Mouse (Mus musculus): ENCODE results near the gene Gm17662. TPM values are rescaled to one million over a fixed set of nuclear protein-coding genes. Genes with fewer than 3 reads are reported as not detected.

Gene Gm17662
- polyA plus RNA-seq, 1 experiment from 2014 or later: not detected

DNA sequence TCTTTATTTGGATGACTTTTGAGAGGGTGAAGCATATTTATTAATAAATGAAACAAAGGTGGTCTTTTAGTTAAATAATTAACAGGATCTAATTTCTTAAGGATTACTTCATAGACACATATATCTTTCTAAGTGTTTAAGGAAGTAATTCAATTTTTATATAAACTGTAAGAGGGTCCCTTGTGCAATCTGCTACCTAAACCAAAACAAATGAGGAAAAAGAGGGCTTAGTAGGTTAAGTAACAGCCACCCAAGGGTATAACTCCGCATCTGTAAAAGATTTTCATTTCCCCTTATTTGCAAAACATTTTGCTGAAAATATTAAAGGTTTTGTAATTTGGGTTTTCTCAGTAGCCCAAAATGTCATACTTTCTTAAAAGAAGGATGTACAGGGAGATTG lies 7.3 kb downstream of the Gm17662 start:
- Histone ChIP-seq H3K9ac (ENCODE audit: low read depth, low read length) (no peak overlapping the region), H3K4me1 (ENCODE audit: control insufficient read depth, insufficient read depth, low read length) (no peaks in the 10 kb centered on the region), H3K27me3 (ENCODE audit: control insufficient read depth, insufficient read depth, low read length) (no peaks in the 10 kb centered on the region), H3K4me2 (no peak overlapping the region), H3K36me3 (ENCODE audit: control insufficient read depth, insufficient read depth, low read length) (no peaks in the 10 kb centered on the region), H3K4me3 (ENCODE audit: low read depth, low read length) (no peak overlapping the region), H3K27ac (ENCODE audit: low read depth, low read length) (no peak overlapping the region), H3K9me3 (replicated peaks; ENCODE audit: control insufficient read depth, low read length) (no peaks in the 10 kb centered on the region)
- ATAC-seq (replicated peaks; ENCODE audit: insufficient number of reproducible peaks, low FRiP score, low TSS enrichment): no peak
- 76% methylated on average over 1 of the region's 1 CpGs for WGBS (ENCODE audit: insufficient replicate concordance)

DNA sequence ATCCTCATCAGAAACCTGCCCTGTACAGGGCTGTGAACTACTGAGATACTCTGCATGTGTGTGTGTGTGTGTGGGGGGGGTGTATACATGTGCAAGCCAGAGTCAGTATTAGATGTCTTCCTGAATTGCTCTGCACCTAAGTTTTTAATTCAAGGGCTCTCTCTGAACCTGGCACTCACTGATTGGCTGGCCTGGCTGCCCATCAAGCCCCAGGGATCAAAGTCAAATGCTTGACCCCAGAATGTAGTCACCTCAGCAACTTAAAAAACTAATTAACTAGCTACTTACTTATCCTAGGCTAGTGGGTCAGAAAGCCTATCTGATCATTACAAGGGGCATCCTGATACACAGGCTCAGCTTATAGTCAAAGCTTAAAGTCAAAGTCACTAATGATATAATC lies 12.5 kb downstream of the Gm17662 start:
- Histone ChIP-seq H3K4me2 (no peak overlapping the region), H3K4me1 (ENCODE audit: control insufficient read depth, insufficient read depth, low read length) (no peaks in the 10 kb centered on the region), H3K27ac (ENCODE audit: low read depth, low read length) (no peak overlapping the region), H3K9me3 (replicated peaks; ENCODE audit: control insufficient read depth, low read length) (no peaks in the 10 kb centered on the region), H3K36me3 (ENCODE audit: control insufficient read depth, insufficient read depth, low read length) (no peaks in the 10 kb centered on the region), H3K9ac (ENCODE audit: low read depth, low read length) (no peak overlapping the region), H3K4me3 (ENCODE audit: low read depth, low read length) (no peak overlapping the region), H3K27me3 (ENCODE audit: control insufficient read depth, insufficient read depth, low read length) (no peaks in the 10 kb centered on the region)
- no peak for ATAC-seq (replicated peaks; ENCODE audit: insufficient number of reproducible peaks, low FRiP score, low TSS enrichment)

DNA sequence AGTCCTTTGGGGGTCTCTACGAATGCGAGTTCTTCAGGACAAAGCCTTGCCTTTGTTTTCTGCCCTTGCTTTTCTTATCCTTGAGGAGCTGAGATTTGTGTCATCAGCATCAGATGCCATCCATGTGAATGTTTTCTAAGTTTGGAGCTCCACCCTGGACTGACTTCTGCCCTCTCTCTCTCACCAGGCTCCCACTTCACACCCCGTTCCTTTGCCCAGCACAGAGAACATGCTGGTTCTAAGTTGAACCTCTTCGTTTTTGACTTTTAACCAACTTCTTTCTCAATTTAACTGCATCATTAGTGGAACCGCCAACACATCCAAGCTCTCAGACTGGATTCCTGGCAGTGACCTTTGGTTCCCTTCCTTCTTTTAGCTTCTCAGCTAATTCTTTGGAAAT lies 13.1 kb downstream of the Gm17662 start:
- no peaks in the 10 kb centered on the region for H3K27me3 ChIP-seq (ENCODE audit: control insufficient read depth, insufficient read depth, low read length)
- H3K4me2 ChIP-seq: no peak overlapping the region
- no peak for ATAC-seq (replicated peaks; ENCODE audit: insufficient number of reproducible peaks, low FRiP score, low TSS enrichment)
- no peak overlapping the region for H3K4me3 ChIP-seq (ENCODE audit: low read depth, low read length)
- 83% methylated on average over 5 of the region's 5 CpGs for WGBS (ENCODE audit: insufficient replicate concordance)
- H3K9ac ChIP-seq (ENCODE audit: low read depth, low read length): no peak overlapping the region
- no peaks in the 10 kb centered on the region for H3K36me3 ChIP-seq (ENCODE audit: control insufficient read depth, insufficient read depth, low read length)
- H3K9me3 ChIP-seq (replicated peaks; ENCODE audit: control insufficient read depth, low read length): no peaks in the 10 kb centered on the region
- no peak overlapping the region for H3K27ac ChIP-seq (ENCODE audit: low read depth, low read length)
- no peaks in the 10 kb centered on the region for H3K4me1 ChIP-seq (ENCODE audit: control insufficient read depth, insufficient read depth, low read length)

DNA sequence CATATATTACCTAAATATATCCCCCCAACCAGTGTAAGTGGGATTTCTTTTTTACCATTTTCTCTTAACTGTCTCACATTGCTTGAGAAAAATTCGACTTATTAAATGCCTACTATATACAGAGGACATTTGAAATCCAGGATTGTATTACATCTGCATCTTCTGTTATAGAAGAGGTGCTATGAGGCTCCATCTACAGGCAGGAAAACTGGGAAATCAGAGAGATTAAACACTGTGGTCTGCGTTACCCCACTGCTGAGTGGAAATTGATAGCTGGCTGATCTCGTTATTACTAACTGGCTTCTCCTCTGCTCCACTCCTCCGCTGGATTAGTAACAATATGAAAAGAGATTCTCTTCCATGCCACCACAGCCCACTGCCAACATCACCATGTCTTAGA lies 18.7 kb downstream of the Gm17662 start:
- no peak overlapping the region for H3K9ac ChIP-seq (ENCODE audit: low read depth, low read length)
- H3K27ac ChIP-seq (ENCODE audit: low read depth, low read length): no peak overlapping the region
- no peaks in the 10 kb centered on the region for H3K27me3 ChIP-seq (ENCODE audit: control insufficient read depth, insufficient read depth, low read length)
- no peak overlapping the region for H3K4me2 ChIP-seq
- H3K4me3 ChIP-seq (ENCODE audit: low read depth, low read length): no peak overlapping the region
- ATAC-seq (replicated peaks; ENCODE audit: insufficient number of reproducible peaks, low FRiP score, low TSS enrichment): no peak
- no peaks in the 10 kb centered on the region for H3K4me1 ChIP-seq (ENCODE audit: control insufficient read depth, insufficient read depth, low read length)
- H3K36me3 ChIP-seq (ENCODE audit: control insufficient read depth, insufficient read depth, low read length): no peaks in the 10 kb centered on the region
- 67% methylated on average over 4 of the region's 4 CpGs for WGBS (ENCODE audit: insufficient replicate concordance)
- H3K9me3 ChIP-seq (replicated peaks; ENCODE audit: control insufficient read depth, low read length): no peaks in the 10 kb centered on the region

DNA sequence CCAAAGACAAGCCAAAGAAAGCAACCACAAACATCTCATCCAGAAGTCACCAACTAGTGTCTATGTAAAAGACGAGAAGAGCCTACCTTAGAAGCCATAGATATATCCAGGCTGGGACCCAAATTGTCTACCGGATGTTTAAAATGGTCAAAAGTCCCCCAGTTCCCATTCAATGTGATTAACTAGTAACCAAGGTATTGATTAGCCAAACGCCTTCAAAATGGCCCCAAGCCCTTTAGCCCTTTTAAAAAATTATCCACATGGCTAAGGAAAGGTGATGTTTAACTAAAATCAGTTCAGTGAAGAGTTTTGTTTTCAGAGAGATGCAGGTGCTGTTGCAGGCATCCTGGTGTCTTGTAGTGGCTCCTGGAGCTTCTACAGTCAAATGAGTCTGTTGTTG lies 19.2 kb downstream of the Gm17662 start, which contains the start of gene C8a:
Gene C8a, minus strand, starts transcription at position 76 of the 400 bp plus-strand sequence.
- Histone ChIP-seq H3K9me3 (replicated peaks; ENCODE audit: control insufficient read depth, low read length) (no peaks in the 10 kb centered on the region), H3K27me3 (ENCODE audit: control insufficient read depth, insufficient read depth, low read length) (no peaks in the 10 kb centered on the region), H3K4me2 (no peak within 1 kb of the TSS), H3K4me1 (ENCODE audit: control insufficient read depth, insufficient read depth, low read length) (no peaks in the 10 kb centered on the region), H3K9ac (ENCODE audit: low read depth, low read length) (no peak within 1 kb of the TSS), H3K4me3 (ENCODE audit: low read depth, low read length) (no peak within 1 kb of the TSS), H3K36me3 (ENCODE audit: control insufficient read depth, insufficient read depth, low read length) (no peaks in the 10 kb centered on the region), H3K27ac (ENCODE audit: low read depth, low read length) (no peak within 1 kb of the TSS)
- no peak for ATAC-seq (replicated peaks; ENCODE audit: insufficient number of reproducible peaks, low FRiP score, low TSS enrichment)
- 71% methylated on average over 3 of the region's 3 CpGs for whole genome bisulfite sequencing (ENCODE audit: insufficient replicate concordance)

DNA sequence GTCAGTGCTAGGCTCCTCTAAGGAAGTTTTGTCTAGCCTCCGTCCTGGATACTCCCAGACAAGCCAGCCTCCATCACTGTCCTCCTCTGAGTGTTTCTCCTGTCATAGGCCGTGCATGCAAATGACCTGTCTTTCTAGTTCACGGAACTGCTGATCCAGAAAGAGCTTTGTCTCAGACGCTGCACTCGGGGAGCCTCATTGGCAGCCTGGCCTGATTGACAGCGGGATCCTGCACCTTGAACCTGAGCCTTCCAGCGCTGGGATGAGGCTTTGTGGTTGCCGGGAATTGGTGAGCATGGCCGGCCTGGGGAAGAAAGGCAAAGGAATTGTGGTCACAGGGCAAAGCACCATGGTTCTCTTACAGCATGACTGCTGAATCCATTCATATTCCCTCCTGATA lies 30.4 kb downstream of the Gm17662 start:
- Histone ChIP-seq H3K9me3 (replicated peaks; ENCODE audit: control insufficient read depth, low read length) (no peaks in the 10 kb centered on the region), H3K9ac (ENCODE audit: low read depth, low read length) (no peak overlapping the region), H3K4me2 (no peak overlapping the region), H3K27me3 (ENCODE audit: control insufficient read depth, insufficient read depth, low read length) (no peaks in the 10 kb centered on the region), H3K36me3 (ENCODE audit: control insufficient read depth, insufficient read depth, low read length) (no peaks in the 10 kb centered on the region), H3K27ac (ENCODE audit: low read depth, low read length) (no peak overlapping the region), H3K4me1 (ENCODE audit: control insufficient read depth, insufficient read depth, low read length) (0 out of 2 replicates have a peak, but pooled peaks cover 2% of the 10 kb centered on the region), H3K4me3 (ENCODE audit: low read depth, low read length) (no peak overlapping the region)
- 74% methylated on average over 9 of the region's 9 CpGs for WGBS (ENCODE audit: insufficient replicate concordance)
- no peak for ATAC-seq (replicated peaks; ENCODE audit: insufficient number of reproducible peaks, low FRiP score, low TSS enrichment)

DNA sequence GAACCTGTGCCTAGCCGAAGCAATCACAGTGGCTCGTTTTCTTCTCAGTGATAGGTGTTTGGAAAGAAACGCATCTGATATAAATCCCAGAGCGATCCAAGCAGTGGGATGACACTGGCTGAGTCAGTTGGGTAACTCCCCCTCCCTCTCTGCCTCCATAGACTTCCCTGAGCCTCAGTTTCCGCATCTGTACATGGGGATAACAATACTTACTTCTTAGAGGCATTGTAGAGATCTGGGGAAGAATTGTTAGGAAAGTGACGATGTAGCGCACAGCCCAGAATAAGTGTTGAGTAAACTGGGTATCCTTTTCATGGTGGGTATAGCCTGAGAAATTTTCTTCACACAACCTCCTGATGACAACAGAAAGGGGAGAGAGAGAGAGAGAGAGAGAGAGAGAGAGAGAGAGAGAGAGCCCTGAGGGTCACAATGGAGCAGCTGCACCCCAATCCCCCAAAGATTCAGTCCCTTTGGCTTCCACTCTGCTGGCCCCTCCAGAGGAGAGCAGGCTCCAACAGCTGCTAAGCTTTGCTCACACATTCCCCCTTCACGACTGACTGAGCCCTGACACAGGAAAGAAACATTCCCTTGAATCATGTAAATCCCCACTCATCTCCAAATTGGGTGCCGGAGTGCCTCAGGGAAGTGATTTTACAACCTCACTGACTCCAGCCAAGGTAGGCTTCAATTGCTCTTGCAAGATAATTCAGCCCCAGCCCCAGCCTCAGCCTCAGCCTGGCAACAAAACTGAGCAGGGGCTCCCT lies 31.6 kb downstream of the Gm17662 start:
- Histone ChIP-seq H3K4me3 (ENCODE audit: low read depth, low read length) (no peak overlapping the region), H3K27me3 (ENCODE audit: control insufficient read depth, insufficient read depth, low read length) (no peaks in the 10 kb centered on the region), H3K9ac (ENCODE audit: low read depth, low read length) (no peak overlapping the region), H3K4me2 (no peak overlapping the region), H3K9me3 (replicated peaks; ENCODE audit: control insufficient read depth, low read length) (no peaks in the 10 kb centered on the region), H3K36me3 (ENCODE audit: control insufficient read depth, insufficient read depth, low read length) (no peaks in the 10 kb centered on the region), H3K4me1 (ENCODE audit: control insufficient read depth, insufficient read depth, low read length) (0 out of 2 replicates have a peak, but pooled peaks cover 2% of the 10 kb centered on the region), H3K27ac (ENCODE audit: low read depth, low read length) (no peak overlapping the region)
- 76% methylated on average over 9 of the region's 9 CpGs for WGBS (ENCODE audit: insufficient replicate concordance)
- no peak for ATAC-seq (replicated peaks; ENCODE audit: insufficient number of reproducible peaks, low FRiP score, low TSS enrichment)

DNA sequence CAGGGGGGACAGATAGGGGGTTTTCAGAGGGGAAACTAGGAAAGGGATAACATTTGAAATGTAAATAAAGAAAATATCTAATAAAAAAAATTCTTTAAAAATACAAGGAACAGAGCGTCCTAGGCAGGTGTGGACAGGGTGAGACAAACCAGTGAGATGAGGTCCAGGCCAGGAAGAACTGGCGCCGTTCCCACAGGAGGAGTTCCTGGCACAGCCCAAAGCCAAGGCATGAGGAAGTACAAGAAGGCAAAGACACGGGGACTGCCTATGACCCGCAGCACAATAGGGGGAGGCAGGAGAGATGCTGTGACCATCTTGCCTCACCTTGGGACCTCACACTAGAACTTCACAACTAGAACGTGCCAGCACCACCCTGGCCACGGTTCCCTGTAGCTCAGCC lies 34.6 kb downstream of the Gm17662 start:
- no peak overlapping the region for H3K4me2 ChIP-seq
- no peaks in the 10 kb centered on the region for H3K9me3 ChIP-seq (replicated peaks; ENCODE audit: control insufficient read depth, low read length)
- H3K36me3 ChIP-seq (ENCODE audit: control insufficient read depth, insufficient read depth, low read length): no peaks in the 10 kb centered on the region
- no peak overlapping the region for H3K9ac ChIP-seq (ENCODE audit: low read depth, low read length)
- H3K4me1 ChIP-seq (ENCODE audit: control insufficient read depth, insufficient read depth, low read length): 0 out of 2 replicates have a peak, but pooled peaks cover 2% of the 10 kb centered on the region
- ATAC-seq (replicated peaks; ENCODE audit: insufficient number of reproducible peaks, low FRiP score, low TSS enrichment): no peak; the same call in 1 of the 2 replicates
- H3K4me3 ChIP-seq (ENCODE audit: low read depth, low read length): no peak overlapping the region
- 59% methylated on average over 7 of the region's 7 CpGs for WGBS (ENCODE audit: insufficient replicate concordance)
- no peak overlapping the region for H3K27ac ChIP-seq (ENCODE audit: low read depth, low read length)
- no peaks in the 10 kb centered on the region for H3K27me3 ChIP-seq (ENCODE audit: control insufficient read depth, insufficient read depth, low read length)

DNA sequence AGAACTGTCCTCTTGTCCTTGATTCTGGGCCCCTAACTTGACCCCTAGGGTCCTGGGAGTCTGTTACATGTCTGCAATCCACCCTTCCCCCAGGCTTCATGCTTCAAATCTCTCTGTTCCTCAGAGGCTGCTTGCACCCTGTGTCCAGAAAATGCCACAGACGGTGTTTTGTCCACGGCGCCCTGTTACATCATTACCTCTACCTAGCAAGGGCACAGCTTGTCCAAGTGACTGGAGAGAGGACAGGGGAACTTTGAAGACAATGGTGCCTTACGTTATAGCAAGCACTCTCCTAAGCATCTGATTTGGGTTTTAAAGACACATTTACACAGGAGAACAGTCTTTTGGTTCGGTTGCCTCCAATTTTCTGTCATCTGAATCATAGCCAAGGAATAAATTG lies 36.5 kb downstream of the Gm17662 start:
- Histone ChIP-seq H3K9ac (ENCODE audit: low read depth, low read length) (no peak overlapping the region), H3K27me3 (ENCODE audit: control insufficient read depth, insufficient read depth, low read length) (no peaks in the 10 kb centered on the region), H3K36me3 (ENCODE audit: control insufficient read depth, insufficient read depth, low read length) (no peaks in the 10 kb centered on the region), H3K27ac (ENCODE audit: low read depth, low read length) (no peak overlapping the region), H3K9me3 (replicated peaks; ENCODE audit: control insufficient read depth, low read length) (0 out of 2 replicates have a peak, but pooled peaks cover 3% of the 10 kb centered on the region), H3K4me1 (ENCODE audit: control insufficient read depth, insufficient read depth, low read length) (0 out of 2 replicates have a peak, but pooled peaks cover 2% of the 10 kb centered on the region), H3K4me2 (no peak overlapping the region), H3K4me3 (ENCODE audit: low read depth, low read length) (no peak overlapping the region)
- WGBS (ENCODE audit: insufficient replicate concordance): 78% methylated on average over 5 of the region's 5 CpGs
- ATAC-seq (replicated peaks; ENCODE audit: insufficient number of reproducible peaks, low FRiP score, low TSS enrichment): no peak

Data from heart, embryonic 11.5 days (tissue).